Mouse (Mus musculus) intestine, postnatal 0 days (tissue): ENCODE results near the gene Ccdc148. TPM values are rescaled to one million over a fixed set of nuclear protein-coding genes. Genes with fewer than 3 reads are reported as not detected.

ENCODE experiments used
- ATAC-seq: fragments of 200-750 bp; cut with Nextera tagmentation; 2 replicates; pipeline ENCODE4 v1.8.0; 2017; ENCODE audit warnings: mild to moderate bottlenecking, moderate TSS enrichment, moderate library complexity
- H3K27ac ChIP-seq: fragments of 300-500 bp; sonication (generic); 2 replicates; pipeline ENCODE4 v1.5.1; 2014; ENCODE audit warnings: mild to moderate bottlenecking, low read depth, low read length, moderate library complexity
- H3K27me3 ChIP-seq: fragments of 300-500 bp; sonication (generic); replicated peaks from 2 replicates; pipeline ENCODE4 v1.6.1; 2014; ENCODE audit warnings: low read length, mixed read lengths; ENCODE audit not compliant: control insufficient read depth, insufficient read depth
- H3K36me3 ChIP-seq: fragments of 300-500 bp; sonication (generic); 2 replicates; pipeline ENCODE4 v1.6.1; 2014; ENCODE audit warnings: mild to moderate bottlenecking, moderate library complexity; ENCODE audit not compliant: control insufficient read depth, insufficient read depth
- H3K4me1 ChIP-seq: fragments of 300-500 bp; sonication (generic); replicated peaks from 2 replicates; pipeline ENCODE4 v1.6.1; 2014; ENCODE audit warnings: antibody characterized with exemption, low read length, mixed read lengths; ENCODE audit not compliant: control insufficient read depth, insufficient read depth
- H3K4me2 ChIP-seq: fragments of 300-500 bp; sonication (generic); replicated peaks from 2 replicates; pipeline ENCODE4 v1.6.1; 2014; ENCODE audit warnings: low read depth, mild to moderate bottlenecking, moderate library complexity
- H3K4me3 ChIP-seq: fragments of 300-500 bp; sonication (generic); 2 replicates; pipeline ENCODE4 v1.5.1; 2014; ENCODE audit warnings: low read depth, low read length
- H3K9ac ChIP-seq: fragments of 300-500 bp; sonication (generic); 2 replicates; pipeline ENCODE4 v1.6.1; 2014; ENCODE audit warnings: mild to moderate bottlenecking, low read depth, low read length
- H3K9me3 ChIP-seq: fragments of 300-500 bp; sonication (generic); 2 replicates; pipeline ENCODE4 v1.6.1; 2016; ENCODE audit warnings: mixed run types; ENCODE audit not compliant: control insufficient read depth
- CTCF ChIP-seq: sonication (generic); IDR thresholded peaks from 2 replicates; pipeline ENCODE4 v1.5.1; 2016; ENCODE audit warnings: low read depth, mild to moderate bottlenecking, control low read depth, antibody characterized with exemption, moderate library complexity
- WGBS: fragments of 180-500 bp; shearing (Covaris S2); extraction: QIAGEN DNeasy Blood & Tissue Kit; methylation state at CpG from one replicate; pipeline ENCODE4 v1.1.7; 2014; 5-methylcytosine and 5-hydroxymethylcytosine counted together
- polyA plus RNA-seq: library from polyadenylated mRNA; unstranded; fragments of >200 nt; fragmentation: Nextera tagmentation; extraction: Ambion mirVana; gene quantifications from 2 replicates; pipeline ENCODE4 v1.2.1, GENCODE M21; 2015

The Ccdc148 gene
- polyA plus RNA-seq, 1 experiment from 2014 or later: 0.81 TPM

DNA sequence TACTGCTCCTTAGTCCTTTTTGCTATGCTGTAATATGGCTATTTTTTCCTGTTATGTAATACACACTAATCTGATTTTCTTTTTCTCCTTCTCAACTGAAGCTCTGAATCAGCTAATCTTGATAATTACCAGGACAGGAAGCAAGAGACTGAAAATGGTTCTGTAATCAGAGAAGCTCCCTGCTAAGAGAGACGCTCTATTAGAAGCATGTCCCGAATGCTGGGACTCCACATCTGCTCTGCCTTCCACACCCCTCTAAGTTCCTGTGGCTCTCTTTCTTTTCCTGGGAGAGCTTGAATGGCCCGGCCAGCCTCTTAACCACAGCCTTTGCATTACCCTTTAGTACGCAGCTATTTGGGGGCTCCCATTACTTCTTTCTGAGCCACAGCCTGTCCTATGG lies 255.4 kb downstream of the Ccdc148 start:
- TF ChIP-seq CTCF: no peak
- H3K4me3 ChIP-seq: no peak overlapping the region
- no peaks in the 10 kb centered on the region for H3K36me3 ChIP-seq
- H3K27me3 ChIP-seq: no peaks in the 10 kb centered on the region
- H3K4me2 ChIP-seq: no peak overlapping the region
- WGBS: 74% methylated on average over 4 of the region's 4 CpGs
- H3K4me1 ChIP-seq: no peaks in the 10 kb centered on the region
- no peak overlapping the region for H3K9ac ChIP-seq
- ATAC-seq: no peak
- H3K9me3 ChIP-seq: no peaks in the 10 kb centered on the region
- no peak overlapping the region for H3K27ac ChIP-seq

DNA sequence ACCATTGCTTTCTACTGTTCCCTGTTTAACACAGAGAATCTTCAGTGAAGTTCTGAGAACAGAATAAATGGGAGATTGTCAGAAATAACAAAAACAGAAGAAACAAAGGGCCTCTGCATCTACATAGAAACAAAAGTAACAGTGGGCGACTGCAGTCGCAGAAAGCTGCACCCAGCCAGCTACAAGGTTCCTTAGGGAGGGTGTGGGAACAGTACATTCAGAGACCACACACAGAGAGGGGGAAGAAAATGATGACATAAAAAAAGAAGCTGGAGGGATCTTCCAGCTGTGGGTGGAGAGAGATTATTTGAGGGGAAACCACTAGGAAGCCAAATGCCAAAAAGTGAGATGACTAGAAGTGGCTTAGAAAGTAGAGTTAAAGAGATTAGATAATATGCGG lies 280.6 kb downstream of the Ccdc148 start:
- Histone ChIP-seq H3K36me3 (no peaks in the 10 kb centered on the region), H3K4me2 (no peak overlapping the region), H3K4me1 (no peaks in the 10 kb centered on the region), H3K4me3 (no peak overlapping the region), H3K27me3 (no peaks in the 10 kb centered on the region), H3K27ac (no peak overlapping the region), H3K9me3 (no peaks in the 10 kb centered on the region), H3K9ac (no peak overlapping the region)
- no peak for TF ChIP-seq CTCF
- no peak for ATAC-seq
- WGBS: 40% methylated on average over 3 of the region's 3 CpGs

DNA sequence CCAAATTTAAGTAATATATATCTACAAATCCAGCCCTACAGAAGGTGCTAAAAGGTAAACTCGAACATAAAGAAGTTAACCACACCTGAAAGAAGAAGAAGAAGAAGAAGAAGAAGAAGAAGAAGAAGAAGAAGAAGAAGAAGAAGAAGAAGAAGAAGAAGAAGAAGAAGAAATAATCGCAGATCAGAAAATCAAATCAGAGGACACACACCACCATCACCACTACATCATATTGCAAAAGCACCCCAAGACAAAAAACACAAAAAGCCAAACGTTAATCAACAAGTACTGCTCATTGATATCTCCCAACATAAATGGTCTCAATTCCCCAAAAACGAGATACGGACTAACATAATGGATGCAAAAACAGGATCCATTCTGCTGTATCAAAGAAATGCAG lies 301.3 kb downstream of the Ccdc148 start, which contains the start of gene Gm11099:
TSS of gene Gm11099 (plus strand) at position 301 of the 400 bp plus-strand sequence.
- Histone ChIP-seq H3K27me3 (no peaks in the 10 kb centered on the region), H3K36me3 (no peaks in the 10 kb centered on the region), H3K4me3 (no peak within 1 kb of the TSS), H3K4me2 (no peak within 1 kb of the TSS), H3K27ac (no peak within 1 kb of the TSS), H3K4me1 (no peaks in the 10 kb centered on the region), H3K9ac (no peak within 1 kb of the TSS), H3K9me3 (no peaks in the 10 kb centered on the region)
- TF ChIP-seq CTCF: no peak
- no peak for ATAC-seq
- WGBS: 89% methylated on average over 5 of the region's 5 CpGs

DNA sequence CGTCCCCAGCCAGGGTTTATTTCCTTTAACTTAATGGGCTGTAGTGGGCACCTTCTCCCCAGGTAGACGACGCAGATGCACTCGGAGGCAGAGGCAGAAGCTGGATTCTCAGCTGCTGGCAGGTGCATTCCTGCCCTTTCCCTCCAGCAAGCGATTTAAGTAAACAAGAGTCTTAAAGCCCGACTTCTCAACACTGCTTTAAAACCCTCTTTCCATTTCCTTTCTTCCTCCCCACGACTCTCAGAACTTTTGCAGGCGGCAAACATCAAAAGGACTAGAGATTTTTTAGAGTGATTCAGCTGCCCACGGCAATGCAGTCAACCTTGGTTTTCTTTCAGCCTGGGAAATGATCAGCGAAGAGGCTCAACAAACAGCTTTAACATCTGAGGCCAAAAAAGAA lies 316.0 kb downstream of the Ccdc148 start:
- H3K27ac ChIP-seq: no peak overlapping the region
- no peak overlapping the region; the same call in 1 of the 2 replicates for H3K4me2 ChIP-seq

DNA sequence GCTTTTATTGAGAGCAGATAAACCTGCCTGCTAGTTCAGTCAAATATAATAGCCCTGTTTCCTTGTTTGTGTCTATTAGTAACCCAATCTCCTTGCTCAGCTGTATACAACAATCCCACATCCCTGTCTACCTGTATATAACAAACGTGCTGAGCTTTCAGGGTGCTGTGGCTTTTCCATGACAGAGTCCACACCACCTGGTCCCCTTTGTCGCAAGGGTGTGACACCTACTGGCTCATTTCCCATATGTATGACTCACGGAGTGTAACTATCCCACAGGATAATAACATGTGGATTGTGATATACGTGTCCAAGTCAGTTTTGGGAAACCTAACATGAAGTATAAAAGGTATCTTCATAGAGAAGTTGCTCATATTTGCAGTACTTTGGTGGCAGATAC lies 318.0 kb downstream of the Ccdc148 start:
- Histone ChIP-seq H3K27ac (no peak overlapping the region), H3K36me3 (no peaks in the 10 kb centered on the region), H3K4me1 (no peaks in the 10 kb centered on the region), H3K4me3 (no peak overlapping the region), H3K9ac (no peak overlapping the region), H3K9me3 (no peaks in the 10 kb centered on the region), H3K4me2 (no peak overlapping the region), H3K27me3 (no peaks in the 10 kb centered on the region)
- 49% methylated on average over 4 of the region's 4 CpGs for WGBS
- TF ChIP-seq CTCF: no peak
- peak; percentile 53; the same call in 1 of the 2 replicates for ATAC-seq

More for the DNA sequence above, 316.0 kb downstream of the Ccdc148 start:
- Histone ChIP-seq H3K4me3 (no peak overlapping the region), H3K4me1 (no peaks in the 10 kb centered on the region), H3K36me3 (no peaks in the 10 kb centered on the region), H3K27me3 (no peaks in the 10 kb centered on the region), H3K9me3 (no peaks in the 10 kb centered on the region), H3K9ac (no peak overlapping the region)
- WGBS: 18% methylated on average over 10 of the region's 10 CpGs
- TF ChIP-seq CTCF: no peak
- ATAC-seq: no peak

DNA sequence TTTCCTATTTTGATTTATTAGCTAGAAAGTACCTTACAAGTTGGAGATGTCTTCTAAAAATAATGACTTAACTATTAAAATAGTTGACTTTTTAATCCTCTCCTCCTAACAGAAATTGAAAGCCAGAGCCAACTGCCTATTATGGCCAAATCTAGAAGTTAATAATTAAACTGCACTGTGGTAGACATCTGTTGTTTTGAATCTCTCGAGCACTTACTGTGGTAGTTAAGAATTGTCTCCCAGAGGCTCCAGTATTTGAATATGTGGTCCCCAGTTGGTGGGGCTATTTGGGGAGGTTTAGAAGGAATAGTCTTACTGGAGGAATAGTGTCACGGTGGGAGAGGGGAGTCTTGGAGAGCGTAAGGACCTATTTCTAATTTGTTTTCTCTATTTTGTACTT lies 319.5 kb downstream of the Ccdc148 start:
- no peak for ATAC-seq
- Histone ChIP-seq H3K4me2 (no peak overlapping the region), H3K9me3 (no peaks in the 10 kb centered on the region), H3K9ac (no peak overlapping the region), H3K4me3 (no peak overlapping the region), H3K4me1 (no peaks in the 10 kb centered on the region), H3K36me3 (no peaks in the 10 kb centered on the region), H3K27ac (no peak overlapping the region), H3K27me3 (no peaks in the 10 kb centered on the region)
- no peak for TF ChIP-seq CTCF
- 60% methylated on average over 3 of the region's 3 CpGs for WGBS
